ENCODE assay signal across 16 mouse cellular contexts in genomic region chr10:41546396-41547165, GRCm38 (mm10). TPM values are rescaled to one million over a fixed set of nuclear protein-coding genes. Genes with fewer than 3 reads are reported as not detected.
DNase-seq lines count a peak whose midpoint lies in the region; TF ChIP-seq lines count a peak whose summit lies in the region.
"Had no signal": no experiment of that assay in that cellular context is flagged by ENCODE, and none has a peak within 500 bp of the region (broad histone marks: within the 10 kb centered on the region; RNA-seq: fewer than 3 reads in every experiment).

No protein-coding gene starts in this region.

- peak; percentile 32 to 43 for DNase-seq in cerebellum, postnatal 25 days
- DNase-seq in cerebellum, adult 9-11 months: no peak
- DNase-seq in left cerebral cortex, postnatal 4 days: peak; percentile 56
- DNase-seq in left cerebral cortex, adult 2 months (ENCODE audit: extremely low spot score in 1 of 2, low spot score in 2 of 2): no peak
- peak; percentile 78 for DNase-seq in kidney, adult 11 months
- DNase-seq in kidney, postnatal 14 days: peak; percentile 78
- no peak for DNase-seq in c-Kit-positive CD71-positive TER-119-positive erythroid progenitor cells, embryonic 14.5 days (ENCODE audit: low spot score)
- DNase-seq in layer of hippocampus, postnatal 14 days (ENCODE audit: low spot score in 2 of 2): no peak
- DNase-seq: gastrocnemius, postnatal 25 days; layer of hippocampus, adult 9-11 months; liver, embryonic 13.5 days; lung, postnatal 10 days; thymus, adult 18-20 months had no signal

- intact Hi-C loops in left cerebral cortex, postnatal 4 days (cut with DNase I): no loop called here
- intact Hi-C loops in left cerebral cortex, adult 2 months (cut with DNase I): no loop called here

- TF ChIP-seq CTCF in left cerebral cortex, adult 2 months (IDR thresholded peaks at IDR 0.05): no peak

- H3K27ac ChIP-seq in left cerebral cortex, adult 2 months: no peak overlapping the region
- H3K27ac ChIP-seq: embryonic facial prominence, embryonic 13.5 days; liver, embryonic 13.5 days; midbrain, embryonic 10.5 days had no signal

- H3K4me3 ChIP-seq in left cerebral cortex, adult 2 months: no peak overlapping the region
- H3K4me3 ChIP-seq: embryonic facial prominence, embryonic 13.5 days; liver, embryonic 13.5 days; midbrain, embryonic 10.5 days; myocyte had no signal

RNA-seq across cellular contexts. Expression of gene Cd164, which starts 27.4 kb away (rescaled TPM):
- total RNA-seq in left cerebral cortex, postnatal 4 days (2021): 10 to 100 TPM; 39.9 to 43.4 TPM
- 10 to 100 TPM; 66.5 to 67.8 TPM for total RNA-seq in left cerebral cortex, adult 2 months (2021)
- total RNA-seq in layer of hippocampus, postnatal 14 days (2021): 10 to 100 TPM; 55.3 to 60.9 TPM

RNA-seq across cellular contexts. Expression of gene Ppil6, which starts 56.3 kb away (rescaled TPM):
- total RNA-seq in left cerebral cortex, postnatal 4 days (2021): 1 to 10 TPM; 4.6 to 4.9 TPM
- 1 to 10 TPM; 4.6 to 6.6 TPM for total RNA-seq in left cerebral cortex, adult 2 months (2021)
- total RNA-seq in layer of hippocampus, postnatal 14 days (2021): 1 to 10 TPM; 7.3 to 7.4 TPM
- total RNA-seq: gastrocnemius, postnatal 25 days had no signal

RNA-seq across cellular contexts. Expression of gene Smpd2, which starts 56.4 kb away (rescaled TPM):
- total RNA-seq in left cerebral cortex, postnatal 4 days (2021): 10 to 100 TPM; 20.1 to 21.9 TPM
- 10 to 100 TPM; 16.8 to 21.3 TPM for total RNA-seq in left cerebral cortex, adult 2 months (2021)
- 10 to 100 TPM; 21.1 to 23.3 TPM for total RNA-seq in layer of hippocampus, postnatal 14 days (2021)

Comparison
In these comparisons a context has a peak if more than half of its experiments do, and no peak if none do; other contexts are left out.
1. DNase-seq: peak in cerebellum, postnatal 25 days (2 of 2), left cerebral cortex, postnatal 4 days (single experiment), kidney, adult 11 months (single experiment) and kidney, postnatal 14 days (single experiment); none in cerebellum, adult 9-11 months (single experiment), left cerebral cortex, adult 2 months (0 of 2), c-Kit-positive CD71-positive TER-119-positive erythroid progenitor cells, embryonic 14.5 days (single experiment) and layer of hippocampus, postnatal 14 days (0 of 2).